Mouse (Mus musculus) left cerebral cortex, postnatal 36 days (tissue): ENCODE measurements around the gene Tmem214. TPM values are rescaled to one million over a fixed set of nuclear protein-coding genes. Genes with fewer than 3 reads are reported as not detected.

Experiments used
- DNase-seq, 2 experiments: peaks; one replicate each; pipeline ENCODE4 v3.0.0; 2021 to 2022; ENCODE audit warnings: low spot score in 2 of 2, mixed read lengths in 1 of 2
- intact Hi-C: fragments of 180-260 bp; cut with DNase I; formaldehyde crosslinking; loops from one replicate; pipeline ENCODE4 v1.15.1; 2025
- total RNA-seq, 2 experiments: library from RNA; stranded (reverse); gene quantifications; 2 replicates each; pipeline ENCODE4 v1.2.3; 2021

Tmem214 gene
- total RNA-seq, 2 experiments from 2014 or later = 51.9 to 79.5 TPM

DNA sequence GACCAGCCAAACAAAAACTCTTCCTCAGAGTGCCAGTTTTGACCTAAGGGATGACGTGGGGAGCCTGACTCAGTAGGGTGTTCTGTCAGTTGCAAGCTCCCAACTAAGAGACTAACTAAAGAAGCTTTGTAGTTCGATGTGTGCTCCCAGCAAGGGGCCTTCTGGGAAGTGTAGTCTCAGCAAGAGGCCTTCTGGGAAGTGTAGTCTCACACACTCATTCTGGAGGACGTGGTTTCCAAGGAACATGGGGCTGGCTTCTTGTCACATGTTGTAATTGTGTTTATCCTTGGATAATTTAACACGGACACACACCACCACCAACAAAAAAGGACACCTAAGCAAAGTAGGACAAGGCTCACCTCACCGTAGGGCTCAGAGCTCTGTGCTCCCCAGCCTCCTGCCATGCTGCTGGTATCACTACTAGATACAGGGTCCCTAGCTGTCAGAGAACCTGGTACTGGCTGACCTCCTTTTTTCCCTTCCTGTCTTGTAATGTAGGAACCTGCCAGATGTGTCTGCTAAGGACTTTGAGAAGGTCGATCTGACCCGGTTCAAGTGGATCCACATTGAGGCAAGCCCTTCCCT lies 60.2 kb downstream of the Tmem214 start:
- intact Hi-C loops = no loop called here
- DNase-seq = no peak

Other genes with a start within 250 kb of the Tmem214 start
- 10 to 100 TPM; 38.5 to 38.7 TPM for gene Slc35f6, start 220.1 kb upstream of the Tmem214 start, total RNA-seq
- 1 to 10 TPM; 6.0 TPM for gene Cenpa, start 201.2 kb upstream of the Tmem214 start, total RNA-seq
- 10 to 100 TPM; 21.6 to 30.1 TPM for gene Dpysl5, start 156.4 kb upstream of the Tmem214 start, total RNA-seq
- 100 to 1,000 TPM; 223 to 238 TPM for gene Mapre3, start 53.4 kb upstream of the Tmem214 start, total RNA-seq
- gene Agbl5, start 20.7 kb downstream of the Tmem214 start, total RNA-seq = 10 to 100 TPM; 13.5 to 20.2 TPM
- gene Ost4, start 39.8 kb downstream of the Tmem214 start, total RNA-seq = 10 to 100 TPM; 82.6 to 97.0 TPM
- gene Emilin1, start 45.4 kb downstream of the Tmem214 start, total RNA-seq = 1 to 10 TPM; 1.7 to 5.1 TPM
- gene Khk, start 53.4 kb downstream of the Tmem214 start, total RNA-seq = 10 to 100 TPM; 14.4 TPM
- 10 to 100 TPM; 26.1 to 26.4 TPM for gene Cgref1, start 77.6 kb downstream of the Tmem214 start, total RNA-seq
- gene Preb, start 92.3 kb downstream of the Tmem214 start, total RNA-seq = 100 to 1,000 TPM; 121 to 128 TPM
- under 1 TPM; 0.15 to 0.27 TPM for gene Tcf23, start 100.7 kb downstream of the Tmem214 start, total RNA-seq
- gene Atraid, start 180.3 kb downstream of the Tmem214 start, total RNA-seq = 10 to 100 TPM; 74.3 to 75.8 TPM
- 10 to 100 TPM; 14.4 to 17.9 TPM for gene Slc5a6, start 180.9 kb downstream of the Tmem214 start, total RNA-seq
- gene Cad, start 186.8 kb downstream of the Tmem214 start, total RNA-seq = 10 to 100 TPM; 18.1 to 21.8 TPM
- gene Dnajc5g, start 238.3 kb downstream of the Tmem214 start, total RNA-seq = not detected
- gene Slc30a3, start 240.2 kb downstream of the Tmem214 start, total RNA-seq = 100 to 1,000 TPM; 155 to 159 TPM
- gene Trim54, start 248.7 kb downstream of the Tmem214 start, total RNA-seq = 1 to 10 TPM; 1.4 to 2.8 TPM